Mouse (Mus musculus) MEL (cell line): ENCODE measurements around the gene Rgs19.

Experiments used
- CTCF ChIP-seq, 3 experiments: IDR thresholded peaks in 2 of 3; conservative IDR thresholded peaks in 1 of 3; 2 replicates each; pipeline ENCODE4 v1.5.1; 2011 to 2012; ENCODE audit warnings: low read length in 3 of 3, low read depth in 2 of 3, mild to moderate bottlenecking in 2 of 3, improper control_type of control experiment in 1 of 3, inconsistent platforms in 1 of 3, mixed read lengths in 1 of 3, moderate library complexity in 1 of 3; ENCODE audit not compliant: control insufficient read depth in 1 of 3, insufficient read depth in 1 of 3, poor library complexity in 1 of 3, severe bottlenecking in 1 of 3
- E2F4 ChIP-seq: IDR thresholded peaks from 2 replicates; pipeline ENCODE4 v1.6.1; 2011; ENCODE audit warnings: low read depth, low read length, improper control_type of control experiment, borderline replicate concordance
- JUND ChIP-seq: IDR thresholded peaks from 2 replicates; pipeline ENCODE4 v1.6.1; 2011; ENCODE audit warnings: low read depth, mild to moderate bottlenecking, improper control_type of control experiment, low read length
- KAT2A ChIP-seq: conservative IDR thresholded peaks from 2 replicates; pipeline ENCODE4 v1.6.1; 2012; ENCODE audit warnings: low read depth, low read length, improper control_type of control experiment, inconsistent platforms
- MAFK ChIP-seq: IDR thresholded peaks from 2 replicates; pipeline ENCODE4 v1.6.1; 2011; ENCODE audit warnings: low read depth, mild to moderate bottlenecking, low read length, improper control_type of control experiment, borderline replicate concordance
- MAX ChIP-seq: IDR thresholded peaks from 2 replicates; pipeline ENCODE4 v1.6.1; 2011; ENCODE audit warnings: low read length, improper control_type of control experiment
- MAZ ChIP-seq: IDR thresholded peaks from 2 replicates; pipeline ENCODE4 v1.6.1; 2012; ENCODE audit warnings: low read depth, mild to moderate bottlenecking, inconsistent platforms, low read length, improper control_type of control experiment
- MYB ChIP-seq: IDR thresholded peaks from 2 replicates; pipeline ENCODE4 v1.6.1; 2011; ENCODE audit warnings: mild to moderate bottlenecking, low read depth, low read length, improper control_type of control experiment
- POLR2A ChIP-seq, 2 experiments: IDR thresholded peaks; 2 replicates each; pipeline ENCODE4 v1.6.1; 2011 to 2012; ENCODE audit warnings: low read length in 2 of 2, mild to moderate bottlenecking in 2 of 2, control low read depth in 1 of 2, improper control_type of control experiment in 1 of 2, low read depth in 1 of 2, moderate library complexity in 1 of 2; ENCODE audit not compliant: control insufficient read depth in 1 of 2, insufficient read depth in 1 of 2, poor library complexity in 1 of 2
- TAL1 ChIP-seq: IDR thresholded peaks from 2 replicates; pipeline ENCODE4 v1.6.1; 2012; ENCODE audit warnings: mild to moderate bottlenecking, inconsistent platforms, low read length, moderate library complexity, mixed read lengths
- USF1 ChIP-seq: IDR thresholded peaks from 2 replicates; pipeline ENCODE4 v1.6.1; 2014; ENCODE audit warnings: low read depth, mild to moderate bottlenecking, inconsistent platforms, low read length, improper control_type of control experiment, moderate library complexity

GRCm38 (mm10) chr2:181662620-181663297 lies 31.0 kb downstream of the Rgs19 start:
- no peak for TF ChIP-seq MAZ
- no peak for TF ChIP-seq MYB
- no peak for TF ChIP-seq KAT2A
- TF ChIP-seq JUND: no peak
- no peak for TF ChIP-seq TAL1
- no peak for TF ChIP-seq CTCF (IDR thresholded peaks at IDR 0.05 in 2 of 3, conservative IDR thresholded peaks at IDR 0.05 in 1 of 3; ENCODE audit: control insufficient read depth in 1 of 3, insufficient read depth in 1 of 3, low read depth in 2 of 3, low read length in 3 of 3, poor library complexity in 1 of 3, severe bottlenecking in 1 of 3)
- TF ChIP-seq POLR2A (IDR thresholded peaks at IDR 0.05; ENCODE audit: control insufficient read depth in 1 of 2, insufficient read depth in 1 of 2, low read depth in 1 of 2, low read length in 2 of 2, poor library complexity in 1 of 2): no peak
- TF ChIP-seq E2F4: no peak
- TF ChIP-seq MAFK: no peak
- no peak for TF ChIP-seq MAX
- TF ChIP-seq USF1: no peak
